In the genomic region with DNA sequence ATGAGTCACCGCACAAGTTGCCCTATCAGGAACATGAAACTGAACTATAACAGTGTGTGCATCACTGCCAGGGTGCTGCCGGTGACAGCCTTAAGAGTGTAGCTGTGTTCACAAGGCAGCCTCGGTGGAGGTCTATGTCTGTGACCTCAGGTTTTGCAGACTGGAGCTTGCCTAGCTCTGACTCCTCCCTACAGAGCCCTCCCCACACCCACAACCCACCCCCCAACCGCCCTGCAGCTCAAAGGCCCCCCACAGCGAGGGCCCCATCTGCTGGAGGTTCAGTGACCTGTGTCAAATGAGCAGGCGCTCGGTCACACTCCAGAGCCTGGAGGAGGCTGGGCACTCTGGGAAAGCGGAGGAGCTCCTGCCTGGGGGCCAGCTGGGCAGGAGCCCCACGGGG, we compare ENCODE assay signal across 10 mouse cellular contexts. TPM values are rescaled to one million over a fixed set of nuclear protein-coding genes. Genes with fewer than 3 reads are reported as not detected.
DNase-seq lines count a peak whose midpoint lies in the region; ATAC-seq and TF ChIP-seq lines count a peak whose summit lies in the region.
"Had no signal": no experiment of that assay in that cellular context is flagged by ENCODE, and none has a peak within 500 bp of the region (broad histone marks: within the 10 kb centered on the region; RNA-seq: fewer than 3 reads in every experiment).

No protein-coding gene starts in this region.

- no peaks in the 10 kb centered on the region for H3K36me3 ChIP-seq in heart, embryonic 10.5 days
- no peaks in the 10 kb centered on the region for H3K36me3 ChIP-seq in CH12.LX (replicated peaks in 1 of 2; ENCODE audit: control insufficient read depth in 1 of 2, insufficient read depth in 1 of 2, low read length in 1 of 2)
- H3K36me3 ChIP-seq in embryonic facial prominence, embryonic 11.5 days (replicated peaks; ENCODE audit: control insufficient read depth, insufficient read depth, low read depth, low read length), result no peaks in the 10 kb centered on the region

- ATAC-seq in embryonic facial prominence, embryonic 11.5 days (replicated peaks; ENCODE audit: insufficient number of reproducible peaks, low FRiP score, low TSS enrichment, low read depth), result no peak
- ATAC-seq: intestine, postnatal 0 days had no signal

- peaks cover 38% of the 10 kb centered on the region for H3K4me1 ChIP-seq in heart, embryonic 10.5 days
- peaks cover 0 to 15% of the 10 kb centered on the region in 2 experiments; a peak in 2 of 4 replicates for H3K4me1 ChIP-seq in CH12.LX (ENCODE audit: control insufficient read depth in 1 of 2, insufficient read depth in 2 of 2)
- no peaks in the 10 kb centered on the region; the same call in 1 of the 2 replicates for H3K4me1 ChIP-seq in embryonic facial prominence, embryonic 11.5 days (ENCODE audit: control insufficient read depth, insufficient read depth, low read length)

- in situ Hi-C loops in CH12.LX (cut with MboI; ENCODE audit: low pct_ligation_motif_present, low pct_unique_long_range_greater_than_20kb, low sequenced_read_pairs), result no loop called here

- TF ChIP-seq POLR2A in CH12.LX (IDR thresholded peaks at IDR 0.05; ENCODE audit: low read depth, low read length), result no peak

- no peak for TF ChIP-seq EP300 in CH12.LX (IDR thresholded peaks at IDR 0.05; ENCODE audit: low read length)

- peaks cover 85% of the 10 kb centered on the region for H3K27me3 ChIP-seq in heart, embryonic 10.5 days (ENCODE audit: insufficient read depth, poor library complexity, severe bottlenecking)
- H3K27me3 ChIP-seq in CH12.LX (replicated peaks), result peaks cover 28% of the 10 kb centered on the region
- peaks cover 26% of the 10 kb centered on the region for H3K27me3 ChIP-seq in embryonic facial prominence, embryonic 11.5 days (ENCODE audit: control insufficient read depth, insufficient read depth, low read length)

- intact Hi-C loops in heart, postnatal 25 days (cut with DNase I), result no loop called here
- intact Hi-C loops in left cerebral cortex, adult 2 months (cut with DNase I), result no loop called here

- H3K27ac ChIP-seq in heart, embryonic 10.5 days, result peak overlapping the region; percentile 74
- no peak overlapping the region for H3K27ac ChIP-seq in CH12.LX (ENCODE audit: insufficient read depth, low read depth)
- H3K27ac ChIP-seq in embryonic facial prominence, embryonic 11.5 days (replicated peaks; ENCODE audit: low read depth, low read length), result no peak overlapping the region
- H3K27ac ChIP-seq in left cerebral cortex, adult 2 months, result no peak overlapping the region

- TF ChIP-seq RAD21 in CH12.LX (IDR thresholded peaks at IDR 0.05; ENCODE audit: low read depth, low read length), result no peak

- no peak overlapping the region for H3K9ac ChIP-seq in CH12.LX (ENCODE audit: insufficient read depth, low read depth)
- no peak overlapping the region for H3K9ac ChIP-seq in embryonic facial prominence, embryonic 11.5 days (replicated peaks; ENCODE audit: low read length)

- peak; percentile 92 for DNase-seq in heart, embryonic 10.5 days (ENCODE audit: low spot score)
- DNase-seq in heart, postnatal 25 days (ENCODE audit: low spot score), result no peak
- peak; percentile 24 for DNase-seq in CH12.LX (ENCODE audit: extremely low read depth)
- peak; percentile 57 for DNase-seq in embryonic facial prominence, embryonic 11.5 days (ENCODE audit: low spot score)
- DNase-seq in kidney, postnatal 14 days, result peak; percentile 57
- no peak for DNase-seq in left cerebral cortex, adult 2 months (ENCODE audit: extremely low spot score in 1 of 2, low spot score in 2 of 2)
- no peak for DNase-seq in lung, postnatal 25 days (ENCODE audit: low spot score)
- DNase-seq in adrenal gland, postnatal 14 days, result no peak

- peak in 1 of 2 experiments; percentile 10; a peak in 1 of 4 replicates for TF ChIP-seq CTCF in CH12.LX (conservative IDR thresholded peaks at IDR 0.05 in 1 of 2, IDR thresholded peaks at IDR 0.05 in 1 of 2; ENCODE audit: low read depth in 2 of 2, low read length in 2 of 2)
- no peak for TF ChIP-seq CTCF in left cerebral cortex, adult 2 months (IDR thresholded peaks at IDR 0.05)

- WGBS in heart, embryonic 10.5 days, result 3% methylated on average over 9 of the region's 9 CpGs
- WGBS in embryonic facial prominence, embryonic 11.5 days, result 1% methylated on average over 9 of the region's 9 CpGs

- peak overlapping the region; percentile 35 for H3K4me3 ChIP-seq in heart, embryonic 10.5 days
- no peak overlapping the region for H3K4me3 ChIP-seq in CH12.LX (replicated peaks in 1 of 3; ENCODE audit: low read depth in 2 of 3, low read length in 2 of 3, poor library complexity in 1 of 3)
- H3K4me3 ChIP-seq in embryonic facial prominence, embryonic 11.5 days (ENCODE audit: low read depth, low read length), result no peak overlapping the region
- no peak overlapping the region for H3K4me3 ChIP-seq in left cerebral cortex, adult 2 months

- no peaks in the 10 kb centered on the region for H3K9me3 ChIP-seq in heart, embryonic 10.5 days
- peaks cover 15% of the 10 kb centered on the region for H3K9me3 ChIP-seq in CH12.LX (replicated peaks; ENCODE audit: low read length)
- H3K9me3 ChIP-seq in embryonic facial prominence, embryonic 11.5 days (replicated peaks; ENCODE audit: control insufficient read depth, low read length), result no peaks in the 10 kb centered on the region

- dilution Hi-C loops in CH12.LX (cut with MboI; ENCODE audit: extremely low pct_ligation_motif_present, extremely low pct_unique_long_range_greater_than_20kb, low sequenced_read_pairs), result no loop called here

- no peak overlapping the region; the same call in 1 of the 2 replicates for H3K4me2 ChIP-seq in CH12.LX (ENCODE audit: insufficient read depth, low read depth, poor library complexity, severe bottlenecking)
- H3K4me2 ChIP-seq in embryonic facial prominence, embryonic 11.5 days (ENCODE audit: low read depth, low read length), result no peak overlapping the region

- H3K79me2 ChIP-seq in CH12.LX (replicated peaks; ENCODE audit: control insufficient read depth, extremely low read depth, insufficient read depth, poor library complexity, severe bottlenecking), result no peaks in the 10 kb centered on the region

TF ChIP-seq in CH12.LX, 34 proteins besides CTCF, POLR2A, EP300 and RAD21 (continues in another document):
- TF ChIP-seq MEF2A (IDR thresholded peaks at IDR 0.05; ENCODE audit: borderline replicate concordance, low read depth, low read length), result no peak
- no peak for TF ChIP-seq BHLHE40 (IDR thresholded peaks at IDR 0.05; ENCODE audit: low read depth, low read length)
- no peak for TF ChIP-seq SMC3 (IDR thresholded peaks at IDR 0.05; ENCODE audit: low read depth, low read length)
- TF ChIP-seq MXI1 (IDR thresholded peaks at IDR 0.05; ENCODE audit: low read depth, low read length), result no peak
- no peak for TF ChIP-seq ZNF384 (IDR thresholded peaks at IDR 0.05; ENCODE audit: low read depth, low read length)
- TF ChIP-seq JUND (conservative IDR thresholded peaks at IDR 0.05; ENCODE audit: low read depth, low read length), result no peak
- TF ChIP-seq UBTF (IDR thresholded peaks at IDR 0.05; ENCODE audit: low read depth, low read length), result no peak
- no peak for TF ChIP-seq TBP (conservative IDR thresholded peaks at IDR 0.05; ENCODE audit: low read depth, low read length)
- TF ChIP-seq ZMIZ1 (IDR thresholded peaks at IDR 0.05; ENCODE audit: low read depth, low read length), result no peak
- TF ChIP-seq ETS1 (conservative IDR thresholded peaks at IDR 0.05; ENCODE audit: low read depth, low read length), result no peak
- TF ChIP-seq ELF1 (IDR thresholded peaks at IDR 0.05; ENCODE audit: low read depth, low read length), result no peak
- no peak for TF ChIP-seq MAFK (IDR thresholded peaks at IDR 0.05; ENCODE audit: insufficient replicate concordance, low read length)
- no peak for TF ChIP-seq ZC3H11A (IDR thresholded peaks at IDR 0.05; ENCODE audit: low read depth, low read length)
- no peak for TF ChIP-seq TCF12 (IDR thresholded peaks at IDR 0.05; ENCODE audit: low read depth, low read length)

RNA-seq across cellular contexts. Expression of a gene that starts 3.7 kb away (rescaled TPM):
- polyA plus RNA-seq in heart, embryonic 10.5 days (2016; fragmentation: Nextera tagmentation; extraction: Ambion mirVana), result 0.10 and 0.35 TPM in 2 replicates
- total RNA-seq in heart, postnatal 25 days (2021), result under 1 TPM; 0.08 to 0.14 TPM
- total RNA-seq in CH12.LX (2012; rRNA removed), result not detected in 2 replicates
- not detected in 2 replicates for total RNA-seq in CH12.LX (2014; rRNA removed)
- polyA plus RNA-seq in CH12.LX (2012; ENCODE audit: insufficient read length, low read depth), result not detected in 2 replicates
- polyA plus RNA-seq in embryonic facial prominence, embryonic 11.5 days (2014; fragmentation: Nextera tagmentation; extraction: Ambion mirVana), result 2.1 and 3.4 TPM in 2 replicates
- 10 to 100 TPM; 16.9 to 18.8 TPM for total RNA-seq in left cerebral cortex, adult 2 months (2021)
- total RNA-seq in adrenal gland, postnatal 14 days (2021), result 0.11 and 0.19 TPM in 2 replicates
- polyA plus RNA-seq: intestine, postnatal 0 days; liver, embryonic 16.5 days had no signal

RNA-seq across cellular contexts. Expression of a gene that starts 40.5 kb away (rescaled TPM):
- polyA plus RNA-seq in heart, embryonic 10.5 days (2016; fragmentation: Nextera tagmentation; extraction: Ambion mirVana), result 53.0 and 63.6 TPM in 2 replicates
- total RNA-seq in heart, postnatal 25 days (2021), result 10 to 100 TPM; 10.8 to 13.2 TPM
- total RNA-seq in CH12.LX (2012; rRNA removed) (52.7 and 63.2 TPM in 2 replicates), CH12.LX (2014; rRNA removed) (78.1 and 84.4 TPM in 2 replicates)
- polyA plus RNA-seq in CH12.LX (2012; ENCODE audit: insufficient read length, low read depth), result 102 and 107 TPM in 2 replicates
- polyA plus RNA-seq in embryonic facial prominence, embryonic 11.5 days (2014; fragmentation: Nextera tagmentation; extraction: Ambion mirVana), result 77.1 and 90.3 TPM in 2 replicates
- total RNA-seq in left cerebral cortex, adult 2 months (2021), result 10 to 100 TPM; 13.3 to 15.7 TPM
- 34.1 and 37.3 TPM in 2 replicates for total RNA-seq in adrenal gland, postnatal 14 days (2021)

RNA-seq across cellular contexts. Expression of a gene that starts 42.3 kb away (rescaled TPM):
- 0.20 TPM in 1 of 2 replicates, not detected in the other for polyA plus RNA-seq in heart, embryonic 10.5 days (2016; fragmentation: Nextera tagmentation; extraction: Ambion mirVana)
- total RNA-seq in heart, postnatal 25 days (2021), result not detected
- total RNA-seq in CH12.LX (2012; rRNA removed) (not detected in 2 replicates), CH12.LX (2014; rRNA removed) (not detected in 2 replicates)
- not detected in 2 replicates for polyA plus RNA-seq in CH12.LX (2012; ENCODE audit: insufficient read length, low read depth)
- not detected in 2 replicates for polyA plus RNA-seq in embryonic facial prominence, embryonic 11.5 days (2014; fragmentation: Nextera tagmentation; extraction: Ambion mirVana)
- under 1 TPM in 1 of 2 experiments, not detected in 1; 0.70 TPM for total RNA-seq in left cerebral cortex, adult 2 months (2021)
- not detected in 2 replicates for total RNA-seq in adrenal gland, postnatal 14 days (2021)
- polyA plus RNA-seq: intestine, postnatal 0 days; liver, embryonic 16.5 days had no signal

RNA-seq across cellular contexts. Expression of a gene that starts 47.6 kb away (rescaled TPM):
- 3.9 and 5.4 TPM in 2 replicates for polyA plus RNA-seq in heart, embryonic 10.5 days (2016; fragmentation: Nextera tagmentation; extraction: Ambion mirVana)
- 10 to 100 TPM; 12.7 to 14.2 TPM for total RNA-seq in heart, postnatal 25 days (2021)
- 10.4 and 10.8 TPM in 2 replicates for total RNA-seq in CH12.LX (2012; rRNA removed)
- 3.6 and 4.1 TPM in 2 replicates for total RNA-seq in CH12.LX (2014; rRNA removed)
- 14.8 and 20.8 TPM in 2 replicates for polyA plus RNA-seq in CH12.LX (2012; ENCODE audit: insufficient read length, low read depth)
- polyA plus RNA-seq in embryonic facial prominence, embryonic 11.5 days (2014; fragmentation: Nextera tagmentation; extraction: Ambion mirVana), result 9.7 and 10.7 TPM in 2 replicates
- total RNA-seq in left cerebral cortex, adult 2 months (2021), result 1 to 10 TPM; 1.4 to 2.2 TPM
- total RNA-seq in adrenal gland, postnatal 14 days (2021), result 7.3 and 8.5 TPM in 2 replicates

Comparison
In these comparisons a context has a peak if more than half of its experiments do, and no peak if none do; other contexts are left out.
1. DNase-seq: peak in heart, embryonic 10.5 days (single experiment), CH12.LX (single experiment), embryonic facial prominence, embryonic 11.5 days (single experiment) and kidney, postnatal 14 days (single experiment); none in heart, postnatal 25 days (single experiment), left cerebral cortex, adult 2 months (0 of 2), lung, postnatal 25 days (single experiment) and adrenal gland, postnatal 14 days (single experiment).
2. RNA of a gene that starts 3.7 kb away (total RNA-seq): 16.9 to 18.8 TPM in left cerebral cortex, adult 2 months; 0.08 to 0.14 TPM in heart, postnatal 25 days, 0.11 to 0.19 TPM in adrenal gland, postnatal 14 days and not detected in CH12.LX; every median in the first group is over 10 times any median in the second.